Mouse (Mus musculus): ENCODE data around the gene Dnajc14. TPM values are rescaled to one million over a fixed set of nuclear protein-coding genes. Genes with fewer than 3 reads are reported as not detected.

The Dnajc14 gene
- total RNA-seq (2023; ENCODE audit: inconsistent age) = 65.7 to 75.8 TPM (median 70.4 TPM) in 4 replicates

GRCm38 (mm10) chr10:128803771-128804270 lies at the start of gene Dnajc14:
Gene Dnajc14, plus strand, starts transcription at chr10:128804062.

GRCm38 (mm10) chr10:128790398-128791124 lies 13.3 kb upstream of the Dnajc14 start, which contains the start of gene Mmp19:
Gene Mmp19, plus strand, starts transcription at chr10:128790910.

GRCm38 (mm10) chr10:128804271-128805091 lies 619 bp downstream of the Dnajc14 start, which contains the start of gene Tmem198b:
Gene Tmem198b, minus strand, starts transcription at chr10:128804370.

GRCm38 (mm10) chr10:128817033-128817432 lies 13.2 kb downstream of the Dnajc14 start, which contains the start of gene Sarnp:
Gene Sarnp, plus strand, starts transcription at chr10:128817333.

GRCm38 (mm10) chr10:128821358-128822056 lies 17.6 kb downstream of the Dnajc14 start, which contains the start of gene Ormdl2:
Gene Ormdl2, minus strand, starts transcription at chr10:128821645.

Other genes with a start within 250 kb of the Dnajc14 start
- gene Pa2g4, start 238.1 kb upstream of the Dnajc14 start, total RNA-seq (2023; ENCODE audit: inconsistent age) = 78.9 to 84.1 TPM (median 82.9 TPM) in 4 replicates
- gene Erbb3, start 214.4 kb upstream of the Dnajc14 start, total RNA-seq (2023; ENCODE audit: inconsistent age) = 1.1 to 1.3 TPM (median 1.1 TPM) in 4 replicates
- gene Rps26, start 177.3 kb upstream of the Dnajc14 start, total RNA-seq (2023; ENCODE audit: inconsistent age) = 1,201 to 1,335 TPM (median 1,220 TPM) in 4 replicates
- gene Ikzf4, start 158.1 kb upstream of the Dnajc14 start, total RNA-seq (2023; ENCODE audit: inconsistent age) = 0.15 TPM in 1 of 4 replicates, not detected in the others
- 7.2 to 8.1 TPM (median 7.7 TPM) in 4 replicates for gene Suox, start 130.0 kb upstream of the Dnajc14 start, total RNA-seq (2023; ENCODE audit: inconsistent age)
- 61.7 to 64.7 TPM (median 62.8 TPM) in 4 replicates for gene Rab5b, start 107.8 kb upstream of the Dnajc14 start, total RNA-seq (2023; ENCODE audit: inconsistent age)
- gene Pmel, start 99.9 kb upstream of the Dnajc14 start, total RNA-seq (2023; ENCODE audit: inconsistent age) = 0.54 to 0.83 TPM (median 0.67 TPM) in 4 replicates
- 44.0 to 57.4 TPM (median 48.5 TPM) in 4 replicates for gene Cdk2, start 99.0 kb upstream of the Dnajc14 start, total RNA-seq (2023; ENCODE audit: inconsistent age)
- 175 to 191 TPM (median 178 TPM) in 4 replicates for gene Dgka, start 59.2 kb upstream of the Dnajc14 start, total RNA-seq (2023; ENCODE audit: inconsistent age)
- gene Pym1, start 56.2 kb upstream of the Dnajc14 start, total RNA-seq (2023; ENCODE audit: inconsistent age) = 43.4 to 50.0 TPM (median 45.3 TPM) in 4 replicates
- gene Mmp19, start 13.2 kb upstream of the Dnajc14 start, total RNA-seq (2023; ENCODE audit: inconsistent age) = 0.22 to 0.45 TPM in 2 of 4 replicates, not detected in the others
- gene Tmem198b, start 308 bp downstream of the Dnajc14 start, total RNA-seq (2023; ENCODE audit: inconsistent age) = 12.1 to 19.1 TPM (median 15.0 TPM) in 4 replicates
- gene Sarnp, start 13.3 kb downstream of the Dnajc14 start, total RNA-seq (2023; ENCODE audit: inconsistent age) = 52.3 to 61.0 TPM (median 54.7 TPM) in 4 replicates
- 22.4 to 30.5 TPM (median 24.3 TPM) in 4 replicates for gene Ormdl2, start 17.6 kb downstream of the Dnajc14 start, total RNA-seq (2023; ENCODE audit: inconsistent age)
- gene Gdf11, start 87.7 kb downstream of the Dnajc14 start, total RNA-seq (2023; ENCODE audit: inconsistent age) = 44.2 to 51.2 TPM (median 46.3 TPM) in 4 replicates
- 0.69 to 1.4 TPM (median 0.78 TPM) in 4 replicates for gene Cd63, start 96.9 kb downstream of the Dnajc14 start, total RNA-seq (2023; ENCODE audit: inconsistent age)
- 3.0 to 10.6 TPM (median 5.9 TPM) in 4 replicates for gene Rdh5, start 118.8 kb downstream of the Dnajc14 start, total RNA-seq (2023; ENCODE audit: inconsistent age)
- 63.6 to 81.0 TPM (median 80.3 TPM) in 4 replicates for gene Bloc1s1, start 120.0 kb downstream of the Dnajc14 start, total RNA-seq (2023; ENCODE audit: inconsistent age)
- gene Itga7, start 129.8 kb downstream of the Dnajc14 start, total RNA-seq (2023; ENCODE audit: inconsistent age) = not detected in 4 replicates
- not detected in 4 replicates for gene Mettl7b, start 156.9 kb downstream of the Dnajc14 start, total RNA-seq (2023; ENCODE audit: inconsistent age)
- not detected in 4 replicates for gene Olfr9, start 185.4 kb downstream of the Dnajc14 start, total RNA-seq (2023; ENCODE audit: inconsistent age)
- not detected in 4 replicates for gene Olfr763, start 206.7 kb downstream of the Dnajc14 start, total RNA-seq (2023; ENCODE audit: inconsistent age)
- not detected in 4 replicates for gene Olfr764-ps1, start 235.8 kb downstream of the Dnajc14 start, total RNA-seq (2023; ENCODE audit: inconsistent age)
- not detected in 4 replicates for gene Olfr765, start 245.9 kb downstream of the Dnajc14 start, total RNA-seq (2023; ENCODE audit: inconsistent age)

Measured in B cell, adult (primary cell).